Mouse (Mus musculus) forebrain, embryonic 11.5 days (tissue): ENCODE measurements at regions not wholly inside any gene's neighbourhood (a gene's known extent, or its start where the extent isn't known, plus 50 kb on each side); places are given as distances from the start of the nearest gene placed in this dataset.
"Not testable (repeated sequence)": the region's sequence is repeated elsewhere in the genome, so short reads cannot be mapped to it uniquely, and the experiment has no call there.

Experiments used
- ATAC-seq: fragments of 200-750 bp; cut with Nextera tagmentation; replicated peaks from 2 replicates; pipeline ENCODE4 v1.8.0; 2017; ENCODE audit warnings: moderate TSS enrichment; ENCODE audit not compliant: low FRiP score
- DNase-seq: peaks from one replicate; pipeline ENCODE4 v3.0.0-alpha.2; 2017; ENCODE audit warnings: low spot score
- H3K27ac ChIP-seq: fragments of 300-500 bp; sonication (generic); 2 replicates; pipeline ENCODE4 v1.5.1; 2014; ENCODE audit warnings: low read depth, low read length
- H3K27me3 ChIP-seq: fragments of 300-500 bp; sonication (generic); 2 replicates; pipeline ENCODE4 v1.6.1; 2014; ENCODE audit warnings: mild to moderate bottlenecking, low read length, mixed read lengths; ENCODE audit not compliant: control insufficient read depth, insufficient read depth
- H3K36me3 ChIP-seq: fragments of 300-500 bp; sonication (generic); 2 replicates; pipeline ENCODE4 v1.6.1; 2014; ENCODE audit warnings: mild to moderate bottlenecking, low read length, moderate library complexity, mixed read lengths; ENCODE audit not compliant: control insufficient read depth, insufficient read depth
- H3K4me1 ChIP-seq: fragments of 300-500 bp; sonication (generic); replicated peaks from 2 replicates; pipeline ENCODE4 v1.6.1; 2014; ENCODE audit warnings: low read length, mixed read lengths; ENCODE audit not compliant: control insufficient read depth, insufficient read depth
- H3K4me2 ChIP-seq: fragments of 300-500 bp; sonication (generic); 2 replicates; pipeline ENCODE4 v1.6.1; 2014; ENCODE audit warnings: low read depth, mild to moderate bottlenecking, low read length, moderate library complexity, mixed read lengths; ENCODE audit not compliant: severe bottlenecking
- H3K4me3 ChIP-seq: fragments of 300-500 bp; sonication (generic); 2 replicates; pipeline ENCODE4 v1.5.1; 2014; ENCODE audit warnings: low read depth, low read length
- H3K9ac ChIP-seq: fragments of 300-500 bp; sonication (generic); 2 replicates; pipeline ENCODE4 v1.6.1; 2014; ENCODE audit warnings: low read length
- H3K9me3 ChIP-seq: fragments of 300-500 bp; sonication (generic); 2 replicates; pipeline ENCODE4 v1.6.1; 2016; ENCODE audit warnings: low read length, mixed read lengths; ENCODE audit not compliant: control insufficient read depth
- WGBS: fragments of 180-500 bp; shearing (Covaris S2); extraction: QIAGEN DNeasy Blood & Tissue Kit; methylation state at CpG from one replicate; pipeline ENCODE4 v1.1.7; 2014; 5-methylcytosine and 5-hydroxymethylcytosine counted together

GRCm38 (mm10) chr4:153164810-153165209 is 317.8 kb downstream of the Ajap1 start:
- ATAC-seq, result no peak

GRCm38 (mm10) chr4:153160115-153160514 is 322.5 kb downstream of the Ajap1 start:
- Histone ChIP-seq H3K27ac (no peak overlapping the region), H3K4me1 (no peaks in the 10 kb centered on the region), H3K36me3 (no peaks in the 10 kb centered on the region), H3K4me2 (no peak overlapping the region), H3K27me3 (no peaks in the 10 kb centered on the region), H3K9me3 (no peaks in the 10 kb centered on the region), H3K4me3 (no peak overlapping the region), H3K9ac (no peak overlapping the region)
- WGBS, result 92% methylated on average over 3 of the region's 3 CpGs
- ATAC-seq, result no peak
- no peak for DNase-seq

More at GRCm38 (mm10) chr4:153164810-153165209, 317.8 kb downstream of the Ajap1 start:
- Histone ChIP-seq H3K9me3 (no peaks in the 10 kb centered on the region), H3K27ac (no peak overlapping the region), H3K4me1 (no peaks in the 10 kb centered on the region), H3K36me3 (no peaks in the 10 kb centered on the region), H3K4me3 (no peak overlapping the region), H3K4me2 (no peak overlapping the region), H3K27me3 (no peaks in the 10 kb centered on the region), H3K9ac (no peak overlapping the region)
- 87% methylated on average over 10 of the region's 10 CpGs for WGBS
- no peak for DNase-seq

GRCm38 (mm10) chr4:153157572-153157971 is 325.0 kb downstream of the Ajap1 start:
- H3K27ac ChIP-seq, result no peak overlapping the region
- no peak overlapping the region for H3K4me3 ChIP-seq
- no peaks in the 10 kb centered on the region for H3K36me3 ChIP-seq
- no peak for DNase-seq
- H3K9me3 ChIP-seq, result no peaks in the 10 kb centered on the region
- no peak overlapping the region for H3K4me2 ChIP-seq
- H3K4me1 ChIP-seq, result no peaks in the 10 kb centered on the region
- ATAC-seq, result no peak
- 94% methylated on average over 3 of the region's 3 CpGs for WGBS
- H3K27me3 ChIP-seq, result no peaks in the 10 kb centered on the region
- H3K9ac ChIP-seq, result no peak overlapping the region

GRCm38 (mm10) chr4:153152923-153153322 is 329.7 kb downstream of the Ajap1 start:
- H3K4me1 ChIP-seq, H3K9ac ChIP-seq, H3K4me2 ChIP-seq, H3K4me3 ChIP-seq, DNase-seq, H3K9me3 ChIP-seq, H3K27me3 ChIP-seq, H3K27ac ChIP-seq, H3K36me3 ChIP-seq: not testable (repeated sequence)
- ATAC-seq, result peak; percentile 81; the same call in 1 of the 2 replicates

GRCm38 (mm10) chr4:153133147-153133546 is 349.5 kb downstream of the Ajap1 start:
- no peak overlapping the region for H3K4me2 ChIP-seq
- H3K4me3 ChIP-seq, result no peak overlapping the region
- no peaks in the 10 kb centered on the region for H3K27me3 ChIP-seq
- H3K27ac ChIP-seq, result no peak overlapping the region
- no peaks in the 10 kb centered on the region for H3K4me1 ChIP-seq
- WGBS, result 87% methylated on average over 13 of the region's 13 CpGs
- H3K9ac ChIP-seq, result no peak overlapping the region
- DNase-seq, result no peak
- no peak for ATAC-seq
- no peaks in the 10 kb centered on the region for H3K36me3 ChIP-seq
- H3K9me3 ChIP-seq, result no peaks in the 10 kb centered on the region

GRCm38 (mm10) chr4:153129345-153129744 is 353.3 kb downstream of the Ajap1 start:
- H3K27ac ChIP-seq, result no peak overlapping the region
- DNase-seq, result no peak
- H3K4me1 ChIP-seq, result no peaks in the 10 kb centered on the region
- H3K27me3 ChIP-seq, result no peaks in the 10 kb centered on the region
- no peaks in the 10 kb centered on the region for H3K36me3 ChIP-seq
- no peaks in the 10 kb centered on the region for H3K9me3 ChIP-seq
- WGBS, result 90% methylated on average over 2 of the region's 2 CpGs
- no peak overlapping the region for H3K9ac ChIP-seq
- no peak overlapping the region for H3K4me3 ChIP-seq
- ATAC-seq, result no peak
- H3K4me2 ChIP-seq, result no peak overlapping the region

GRCm38 (mm10) chr4:153128162-153128561 is 354.4 kb downstream of the Ajap1 start:
- Histone ChIP-seq H3K4me2 (no peak overlapping the region), H3K9ac (no peak overlapping the region), H3K27me3 (no peaks in the 10 kb centered on the region), H3K27ac (no peak overlapping the region), H3K36me3 (no peaks in the 10 kb centered on the region), H3K4me1 (no peaks in the 10 kb centered on the region), H3K9me3 (no peaks in the 10 kb centered on the region), H3K4me3 (no peak overlapping the region)
- ATAC-seq (no peak), DNase-seq (no peak)
- 92% methylated on average over 12 of the region's 12 CpGs for WGBS

GRCm38 (mm10) chr4:153120480-153120879 is 362.1 kb downstream of the Ajap1 start:
- no peak overlapping the region for H3K9ac ChIP-seq
- 68% methylated on average over 6 of the region's 6 CpGs for WGBS
- no peaks in the 10 kb centered on the region for H3K36me3 ChIP-seq

GRCm38 (mm10) chr4:153119647-153120102 is 362.9 kb downstream of the Ajap1 start:
- DNase-seq (no peak), ATAC-seq (no peak)
- Histone ChIP-seq H3K4me2 (no peak overlapping the region), H3K27me3 (no peaks in the 10 kb centered on the region), H3K27ac (no peak overlapping the region), H3K4me3 (no peak overlapping the region), H3K9ac (no peak overlapping the region), H3K4me1 (no peaks in the 10 kb centered on the region), H3K36me3 (no peaks in the 10 kb centered on the region), H3K9me3 (no peaks in the 10 kb centered on the region)
- WGBS, result 60% methylated on average over 4 of the region's 4 CpGs

More at GRCm38 (mm10) chr4:153120480-153120879, 362.1 kb downstream of the Ajap1 start:
- Histone ChIP-seq H3K27ac (no peak overlapping the region), H3K4me3 (no peak overlapping the region), H3K4me2 (no peak overlapping the region), H3K9me3 (no peaks in the 10 kb centered on the region), H3K27me3 (no peaks in the 10 kb centered on the region), H3K4me1 (no peaks in the 10 kb centered on the region)
- DNase-seq (no peak), ATAC-seq (no peak)
